Mouse (Mus musculus) layer of hippocampus, postnatal 25 days (tissue): Measurements from ENCODE around the gene Rad23a. TPM values are rescaled to one million over a fixed set of nuclear protein-coding genes. Genes with fewer than 3 reads are reported as not detected.
"Not testable (repeated sequence)": the region's sequence is repeated elsewhere in the genome, so short reads cannot be mapped to it uniquely, and the experiment has no call there.

Experiments
- DNase-seq, 2 experiments: peaks; one replicate each; pipeline ENCODE4 v3.0.0; 2022; ENCODE audit warnings: mixed read lengths in 2 of 2, low spot score in 1 of 2; ENCODE audit errors: extremely low spot score in 1 of 2
- total RNA-seq, 2 experiments: library from RNA; stranded (reverse); gene quantifications; 2 replicates each; pipeline ENCODE4 v1.2.3; 2021

The Rad23a gene
- total RNA-seq, 2 experiments from 2014 or later: 67.0 to 69.7 TPM

- DNase-seq: no peak
These were observed 4.1 kb upstream of the Rad23a start for GRCm38 (mm10) chr8:84844397-84845070.

DNA sequence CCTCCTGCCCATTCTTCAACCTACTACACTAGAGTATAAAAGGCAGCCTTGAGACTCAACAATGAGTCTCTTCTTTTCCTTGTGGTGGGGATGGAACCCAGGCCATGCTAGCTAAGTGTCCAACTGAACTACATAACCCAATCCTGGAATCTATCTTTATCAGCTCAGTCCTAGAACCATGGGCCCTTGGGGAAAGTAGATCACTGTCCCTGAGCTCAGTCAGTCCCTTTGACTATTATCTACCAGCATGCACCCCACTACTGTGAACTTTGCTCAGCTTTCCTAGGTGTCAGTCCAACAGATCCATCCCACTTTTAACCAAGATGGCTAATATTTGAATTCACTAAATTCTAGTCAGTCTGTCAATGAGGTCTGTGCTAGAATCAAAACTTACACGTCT, 1.0 kb upstream of the Rad23a start:
- DNase-seq: no peak

DNA sequence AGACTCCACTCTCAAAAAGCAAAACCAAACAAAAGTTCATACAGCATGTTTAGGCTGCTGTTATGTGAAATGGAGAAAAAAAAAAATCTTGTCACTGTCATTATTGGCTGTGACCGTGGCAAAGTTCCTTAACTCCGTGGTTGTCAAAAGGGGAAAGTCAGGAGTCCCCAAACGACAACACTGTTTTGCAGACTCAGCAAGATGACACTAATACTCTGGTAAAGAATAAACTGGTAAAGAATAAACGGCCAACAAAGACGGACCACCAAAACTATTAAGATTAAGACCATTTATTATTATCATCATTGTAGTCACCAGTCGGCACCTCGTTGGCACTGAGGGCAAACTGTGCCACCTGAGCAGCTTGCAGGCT, 604 bp downstream of the Rad23a start:
- no peak for DNase-seq

GRCm38 (mm10) chr8:84839411-84839810, 1.1 kb downstream of the Rad23a start:
- DNase-seq: no peak

- no peak for DNase-seq
These were observed 2.0 kb downstream of the Rad23a start for GRCm38 (mm10) chr8:84838513-84838912.

DNA sequence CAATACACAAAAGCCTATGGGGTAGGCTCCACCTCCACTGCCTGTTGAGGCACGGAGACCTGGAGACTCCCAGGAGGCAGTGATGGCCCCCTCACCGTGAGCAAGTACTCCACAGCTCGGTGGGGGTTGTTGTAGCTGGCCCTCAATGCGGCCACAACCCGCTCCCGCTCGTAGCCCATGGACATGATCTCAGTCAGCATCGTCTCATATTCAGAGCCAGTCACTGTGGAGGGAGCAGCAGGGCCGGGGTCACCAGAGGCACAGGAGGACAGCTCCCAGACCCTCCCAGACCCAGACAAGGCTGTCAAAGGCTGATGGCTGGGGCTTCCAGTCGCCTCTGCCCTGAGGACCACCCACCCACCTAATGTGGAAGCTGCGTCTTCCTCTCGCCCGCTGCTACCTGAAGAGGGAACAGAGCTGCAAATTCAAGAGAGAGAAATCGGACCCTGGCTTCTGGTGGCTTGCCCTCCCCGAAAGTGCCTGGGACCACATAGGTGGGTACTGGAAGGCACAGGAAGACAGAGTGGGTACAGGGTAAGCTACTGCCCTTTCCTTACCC, 2.5 kb downstream of the Rad23a start:
- DNase-seq: no peak

- DNase-seq: no peak
These were observed 3.1 kb downstream of the Rad23a start for GRCm38 (mm10) chr8:84837149-84837911.

DNA sequence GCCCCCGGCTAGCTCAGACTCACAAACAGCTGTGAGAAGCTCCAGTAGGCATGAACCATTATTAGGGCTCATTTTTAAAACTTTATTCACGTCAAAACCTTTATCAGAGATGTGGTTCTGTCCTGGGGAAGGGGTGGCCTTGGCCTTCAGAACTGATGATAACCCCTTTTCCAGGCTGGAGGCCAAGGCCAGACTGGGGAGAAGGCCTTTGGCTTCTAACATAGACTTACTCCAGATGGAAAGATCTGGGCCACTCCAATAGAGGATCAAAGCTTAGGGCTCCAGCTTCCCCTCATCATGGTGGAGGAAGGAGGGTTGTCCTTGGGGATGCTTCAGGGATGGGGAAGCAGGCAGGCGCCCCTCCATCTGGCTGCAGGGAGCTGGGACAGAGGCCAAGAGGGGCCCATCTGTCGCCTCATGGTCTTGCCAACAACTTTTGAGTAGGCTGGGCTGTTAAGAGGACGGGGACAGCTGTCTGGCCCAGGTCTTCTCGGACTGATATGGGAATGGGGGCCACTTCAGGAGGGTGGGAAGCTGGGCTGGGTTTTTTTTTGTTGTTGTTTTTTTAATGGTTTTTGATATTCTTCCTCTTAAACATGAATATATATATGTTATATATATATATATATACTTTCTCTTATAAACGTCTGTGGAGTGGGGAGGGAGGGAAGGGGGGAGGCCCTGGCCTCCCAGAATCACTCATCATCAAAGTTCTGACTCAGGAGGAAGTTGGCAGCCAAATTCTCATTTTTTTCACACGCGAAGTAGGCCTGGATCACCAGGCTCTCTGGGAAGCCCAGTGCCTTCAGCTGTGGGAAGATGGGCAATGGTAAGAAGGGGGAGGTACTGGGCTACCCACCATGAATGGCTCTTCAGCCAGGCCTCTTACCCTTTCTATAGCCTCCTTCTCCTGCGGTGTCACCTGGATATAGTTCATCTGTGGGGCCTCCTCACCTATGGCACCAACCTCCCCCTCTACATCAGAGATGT, 5.3 kb downstream of the Rad23a start:
- peak; percentile 76 for DNase-seq

- DNase-seq: no peak
These were observed 6.2 kb downstream of the Rad23a start for GRCm38 (mm10) chr8:84834002-84834865.

- no peak for DNase-seq
These were observed 7.4 kb downstream of the Rad23a start for GRCm38 (mm10) chr8:84832759-84833742.

DNA sequence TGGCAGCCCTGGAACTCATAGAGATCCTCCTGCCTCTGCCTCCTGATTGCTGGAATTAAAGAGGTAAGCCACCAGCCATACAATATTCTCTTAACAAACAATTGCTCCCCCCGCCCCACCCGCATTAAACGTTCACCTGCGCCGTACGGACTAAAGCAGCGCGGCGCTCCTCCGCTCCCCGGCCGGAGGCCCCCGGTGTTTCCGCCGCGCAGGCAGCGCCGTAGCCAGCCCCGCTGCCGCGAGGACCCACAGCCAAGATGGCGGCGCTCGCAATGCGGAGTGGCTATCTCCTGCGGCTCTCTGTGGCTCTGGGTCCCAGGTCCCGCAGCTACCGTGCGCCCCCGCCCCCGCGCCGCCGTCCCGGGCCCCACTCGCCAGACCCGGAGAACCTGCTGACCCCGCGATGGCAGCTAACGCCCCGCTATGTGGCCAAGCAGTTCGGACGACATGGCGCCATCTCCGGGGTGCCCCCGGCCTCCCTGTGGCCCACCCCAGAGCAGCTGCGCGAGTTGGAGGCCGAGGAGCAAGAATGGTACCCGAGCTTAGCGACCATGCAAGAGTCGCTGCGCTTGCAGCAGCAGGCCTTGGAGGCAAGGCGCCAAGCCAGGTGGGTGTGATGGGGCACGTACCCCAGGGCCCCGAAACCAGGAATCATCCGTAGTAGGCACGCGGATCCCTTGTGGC, 8.3 kb downstream of the Rad23a start:
- peak; percentile 73 to 81 for DNase-seq

DNA sequence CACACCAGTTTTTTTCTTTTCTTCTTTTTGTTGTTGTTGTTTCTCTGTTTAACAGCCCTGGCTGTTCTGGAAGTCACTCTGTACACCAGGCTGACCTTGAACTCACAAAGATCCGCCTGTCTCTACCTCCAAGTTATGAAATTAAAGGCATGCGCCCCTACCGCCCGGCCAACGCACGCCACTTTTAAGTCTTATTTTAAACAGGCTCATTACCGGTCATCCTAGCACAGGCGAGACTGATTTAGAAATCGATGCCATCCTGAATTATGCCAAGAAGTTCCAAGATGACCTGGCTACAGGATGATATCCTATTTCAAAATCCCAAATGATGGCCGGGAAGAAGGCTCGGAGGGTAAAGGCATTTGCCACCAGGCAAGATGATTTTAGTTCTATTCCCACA, 9.0 kb downstream of the Rad23a start, which contains the start of gene Gadd45gip1:
Gene Gadd45gip1, plus strand, starts transcription at position 33 of the 400 bp plus-strand sequence.
- DNase-seq: no peak

DNA sequence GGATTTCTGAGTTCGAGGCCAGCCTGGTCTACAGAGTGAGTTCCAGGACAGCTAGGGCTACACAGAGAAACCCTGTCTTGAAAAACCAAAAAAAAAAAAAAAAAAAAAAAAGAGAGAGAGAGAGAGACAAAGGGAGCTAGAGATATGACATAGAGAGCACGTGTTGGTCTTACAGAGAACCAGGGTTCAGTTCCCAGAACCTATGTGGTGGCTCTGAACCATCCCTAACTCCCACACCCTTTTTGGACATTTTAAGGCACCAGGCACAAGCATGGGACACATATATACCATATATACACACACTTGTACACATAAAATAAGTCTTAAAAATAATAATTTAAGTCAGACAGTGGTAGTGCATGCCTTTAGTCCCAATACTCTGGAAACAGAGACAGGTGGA, 13.9 kb downstream of the Rad23a start:
- DNase-seq: not testable (repeated sequence)

GRCm38 (mm10) chr8:84825636-84826035, 14.8 kb downstream of the Rad23a start:
- DNase-seq: no peak

DNA sequence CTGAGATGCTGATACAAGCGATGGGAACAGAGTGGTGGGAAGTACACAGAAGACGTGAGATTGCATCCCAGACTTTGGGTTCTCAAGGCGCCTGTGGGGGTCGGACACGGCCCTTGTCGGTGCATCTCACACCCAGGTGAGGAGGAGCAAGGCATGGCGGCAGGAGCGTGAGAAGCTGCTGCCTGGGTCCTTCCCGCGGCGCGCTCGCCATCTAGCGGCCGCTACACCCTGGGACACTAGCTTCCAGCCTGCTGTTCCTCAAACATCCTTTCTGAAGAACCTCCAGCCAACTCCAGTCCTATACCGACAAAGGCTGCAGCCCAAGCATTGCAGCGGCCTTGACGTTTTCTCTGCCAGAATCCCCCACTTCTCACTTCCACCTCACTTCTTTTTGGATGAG, 16.8 kb downstream of the Rad23a start:
- DNase-seq: peak in 1 of 2 experiments; percentile 62

- DNase-seq: no peak
These were observed 17.7 kb downstream of the Rad23a start, which contains the start of gene Dand5 for GRCm38 (mm10) chr8:84822723-84823122. Gene Dand5 (minus strand): TSS chr8:84822823.

DNA sequence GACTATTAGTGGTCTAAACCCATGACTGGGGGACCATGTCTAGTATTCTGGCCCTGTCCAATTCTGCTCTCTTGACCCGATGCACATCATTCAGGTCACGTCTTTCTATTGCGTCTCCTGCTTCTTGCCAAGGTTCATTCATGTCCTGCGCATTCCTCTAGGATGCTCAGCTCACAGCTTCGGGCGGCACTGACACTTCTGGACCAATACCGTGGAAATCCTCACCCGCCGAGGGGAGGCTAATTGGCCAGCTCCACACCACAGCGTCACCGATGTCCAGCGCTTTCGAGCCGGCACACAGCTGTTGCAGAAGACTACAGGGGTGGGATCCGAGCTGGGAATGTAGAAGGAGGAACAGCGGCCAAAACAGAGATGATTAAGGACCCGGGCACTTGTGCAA, 24.3 kb downstream of the Rad23a start:
- DNase-seq: no peak

DNA sequence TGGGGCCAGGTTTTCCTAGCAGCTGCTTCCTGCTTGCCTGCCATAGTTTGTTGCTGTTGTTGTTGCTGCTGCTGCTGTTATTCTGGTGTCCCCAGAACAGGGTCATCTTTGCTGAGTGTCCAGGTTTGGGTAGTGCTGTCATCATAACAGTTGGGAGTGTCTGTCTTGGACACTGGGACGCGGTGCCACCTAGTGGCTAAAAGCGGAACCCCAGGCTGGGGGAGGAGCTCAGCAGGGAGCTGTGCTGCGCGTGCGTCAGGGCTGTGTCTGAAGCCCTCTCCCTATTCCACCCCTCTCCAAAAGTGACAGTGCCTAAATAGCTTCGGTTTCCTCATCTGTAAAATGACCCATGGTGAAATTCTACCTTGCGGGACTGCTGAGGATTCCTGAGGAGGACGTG, 24.9 kb downstream of the Rad23a start:
- DNase-seq: peak; percentile 99 to 100
